Mouse (Mus musculus): ENCODE measurements around the gene Tln1.

- TF ChIP-seq POLR2A (IDR thresholded peaks at IDR 0.05; ENCODE audit: borderline replicate concordance, extremely low read depth, low read depth, low read length) (no peak), CTCF (IDR thresholded peaks at IDR 0.05; ENCODE audit: insufficient read depth, low read length) (no peak)
Measured at GRCm38 (mm10) chr4:43506536-43507185, 55.8 kb downstream of the Tln1 start, which contains the start of gene Car9.
